Mouse (Mus musculus): ENCODE data around the gene Pusl1. TPM values are rescaled to one million over a fixed set of nuclear protein-coding genes. Genes with fewer than 3 reads are reported as not detected.

Gene Pusl1
- total RNA-seq (2023), result 10 to 100 TPM; 23.1 to 25.2 TPM

DNA sequence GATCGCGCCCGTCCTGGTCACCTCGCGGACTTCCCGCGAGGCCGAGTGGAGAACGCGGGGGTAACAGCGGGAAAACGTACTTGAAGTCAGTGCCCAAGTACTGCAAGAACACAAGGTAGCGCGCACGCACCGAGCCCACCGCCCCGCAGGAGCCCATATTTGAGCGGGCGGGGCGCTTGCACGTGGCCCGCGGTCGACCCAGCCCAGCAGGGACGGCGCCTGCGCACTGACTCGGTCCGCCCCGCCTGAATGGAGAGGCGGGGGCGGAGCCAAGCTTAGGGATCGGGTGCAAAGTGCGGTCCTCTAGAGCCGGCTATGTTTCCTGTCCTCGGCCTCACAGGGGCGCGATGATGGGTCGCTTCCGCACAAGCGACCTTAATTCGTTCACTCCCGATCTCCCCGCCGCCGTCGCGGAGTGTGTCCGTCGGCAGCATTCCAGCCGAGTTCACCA, at the start of gene Pusl1, which contains the start of gene Acap3:
Gene Pusl1 (minus strand): TSS at position 231 of the 451 bp plus-strand sequence.
Gene Acap3 (plus strand): TSS at position 272 of the 451 bp plus-strand sequence.

DNA sequence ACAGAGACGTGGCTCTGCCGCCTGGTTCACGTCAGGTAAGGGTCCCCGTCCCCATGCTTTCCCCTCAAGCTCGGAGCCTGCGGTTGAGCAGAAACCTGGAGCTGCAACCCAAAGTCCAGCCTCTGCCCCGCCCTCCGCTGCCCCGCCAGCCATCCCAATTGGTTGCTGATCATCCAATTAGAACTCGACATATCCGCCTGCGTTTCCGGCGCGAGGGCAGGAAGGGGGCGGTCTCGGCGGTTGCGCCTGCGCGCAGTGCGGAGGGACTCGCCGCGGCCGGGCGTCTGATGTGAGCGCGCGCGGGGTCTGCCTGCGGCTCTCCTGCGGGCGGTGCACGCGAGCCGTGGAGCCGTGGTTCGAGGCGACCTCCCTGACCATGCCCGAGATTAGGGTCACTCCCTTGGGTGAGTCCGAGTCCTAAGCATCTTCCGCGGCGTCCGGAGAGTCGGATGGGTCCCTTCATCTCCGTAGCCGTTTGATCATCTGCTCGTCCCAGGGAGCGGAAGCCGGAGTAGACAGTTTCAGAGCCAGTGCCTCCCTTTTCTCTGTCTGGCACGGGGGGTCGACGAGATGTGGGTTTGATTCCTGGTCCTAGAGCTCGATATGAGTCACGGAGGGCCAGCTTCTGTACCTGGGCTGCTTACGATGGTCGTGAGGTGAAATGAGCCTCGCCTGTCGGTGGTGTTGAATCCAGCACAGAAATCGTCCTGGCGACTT, 22.1 kb downstream of the Pusl1 start, which contains the start of the genes Cptp and Ints11:
Gene Cptp (minus strand): TSS at position 124 of the 717 bp plus-strand sequence.
Gene Ints11 (plus strand): TSS at position 230 of the 717 bp plus-strand sequence.

DNA sequence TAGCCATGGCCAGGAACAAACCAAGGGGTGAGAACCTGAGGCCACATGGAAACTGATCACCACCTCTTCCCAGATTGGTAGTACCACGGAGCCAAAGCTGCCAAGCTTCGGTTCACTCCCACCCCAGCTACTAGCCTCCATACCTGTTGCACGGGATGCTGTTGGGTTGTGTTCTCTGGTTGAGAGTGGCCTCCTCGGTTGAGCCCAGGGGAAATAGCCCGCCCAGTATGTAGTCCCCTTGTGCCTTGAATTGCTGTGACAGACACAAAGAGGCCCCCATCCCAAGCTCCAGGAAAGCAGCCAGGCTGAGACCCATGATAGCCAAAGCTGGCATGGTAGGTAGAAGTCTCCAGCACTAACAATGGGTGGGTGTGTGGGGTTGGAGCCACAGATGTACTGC, 28.6 kb downstream of the Pusl1 start, which contains the start of gene Tas1r3:
Gene Tas1r3 (minus strand): TSS at position 362 of the 400 bp plus-strand sequence.

DNA sequence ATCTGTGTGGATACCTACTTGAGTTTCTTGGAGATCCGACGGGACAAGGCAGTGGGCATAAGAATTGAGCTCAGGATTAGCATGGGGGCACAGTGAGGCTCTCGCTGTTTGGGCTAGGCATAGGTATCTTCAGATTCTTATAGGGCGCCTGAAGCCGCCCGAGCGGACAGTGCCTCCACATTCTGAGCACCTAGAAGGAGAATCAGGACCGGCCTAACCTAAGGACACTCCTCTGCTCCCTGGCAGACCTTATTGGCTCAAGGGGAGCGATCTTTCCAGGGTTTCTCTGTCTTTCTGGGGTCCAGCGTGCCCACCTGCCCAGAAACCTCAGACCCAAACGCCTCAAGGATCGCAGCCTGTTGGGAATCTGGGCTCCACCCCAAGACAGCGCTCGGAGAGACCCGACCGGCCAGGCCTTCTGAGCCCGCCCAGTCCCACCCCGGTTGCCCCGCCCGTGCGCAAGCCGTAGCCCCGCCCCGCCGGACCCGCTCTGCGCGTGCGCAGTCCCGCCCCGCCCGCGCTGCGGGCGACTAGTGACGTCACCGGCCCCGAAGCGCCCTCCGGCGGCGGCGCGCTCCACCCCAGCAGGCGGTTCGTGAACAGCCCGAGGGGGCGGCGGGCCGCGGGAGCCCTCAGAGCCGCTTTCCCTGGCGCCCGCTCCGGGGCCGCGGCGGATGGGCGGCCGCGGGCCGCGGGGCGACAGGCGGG, 44.6 kb downstream of the Pusl1 start, which contains the start of gene Dvl1:
Gene Dvl1 (plus strand): TSS at position 532 of the 708 bp plus-strand sequence.

DNA sequence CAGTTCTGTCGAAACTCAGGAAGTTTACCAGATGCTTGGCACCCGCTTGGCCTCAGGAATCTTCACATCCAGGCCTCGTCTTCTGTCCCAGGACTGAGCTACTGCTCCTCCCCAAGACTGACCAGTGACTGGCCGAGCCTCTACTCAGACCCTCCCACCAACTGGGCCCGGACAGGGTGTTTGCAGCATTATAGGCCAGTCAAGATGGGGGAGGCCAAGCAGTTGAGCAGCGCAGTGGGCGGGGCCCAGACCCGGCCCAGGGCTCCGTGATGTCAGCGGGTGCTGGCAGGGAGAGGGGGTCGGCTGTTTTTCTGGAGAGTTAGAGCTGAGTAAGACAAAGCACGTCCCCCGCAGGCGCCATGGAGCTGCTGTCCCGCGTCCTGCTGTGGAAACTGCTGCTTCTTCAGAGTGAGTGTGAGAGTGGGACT, 52.1 kb downstream of the Pusl1 start, which contains the start of gene Mxra8:
Gene Mxra8 (plus strand): TSS at position 198 of the 428 bp plus-strand sequence.

Other genes with a start within 250 kb of the Pusl1 start
- gene Gm10563, start 246.4 kb downstream of the Pusl1 start, total RNA-seq (2023), result not detected
- gene Mmp23, start 238.4 kb downstream of the Pusl1 start, total RNA-seq (2023), result under 1 TPM in 1 of 2 experiments, not detected in 1; 0.36 TPM
- 10 to 100 TPM; 39.5 to 42.6 TPM for gene Mib2, start 222.6 kb downstream of the Pusl1 start, total RNA-seq (2023)
- 1 to 10 TPM; 2.2 to 2.7 TPM for gene Fndc10, start 197.4 kb downstream of the Pusl1 start, total RNA-seq (2023)
- gene Ssu72, start 187.0 kb downstream of the Pusl1 start, total RNA-seq (2023), result 10 to 100 TPM; 73.7 to 74.0 TPM
- 1 to 10 TPM in 1 of 2 experiments, under 1 TPM in 1; 0.88 to 1.4 TPM for gene Tmem240, start 157.0 kb downstream of the Pusl1 start, total RNA-seq (2023)
- gene Atad3a, start 130.7 kb downstream of the Pusl1 start, total RNA-seq (2023), result 10 to 100 TPM; 24.2 to 24.6 TPM
- gene Vwa1, start 117.1 kb downstream of the Pusl1 start, total RNA-seq (2023), result under 1 TPM in 1 of 2 experiments, not detected in 1; 0.21 TPM
- gene Tmem88b, start 105.9 kb downstream of the Pusl1 start, total RNA-seq (2023), result not detected
- not detected for gene Ankrd65, start 101.3 kb downstream of the Pusl1 start, total RNA-seq (2023)
- gene Mrpl20, start 88.9 kb downstream of the Pusl1 start, total RNA-seq (2023), result 10 to 100 TPM; 51.0 to 54.8 TPM
- gene Ccnl2, start 79.3 kb downstream of the Pusl1 start, total RNA-seq (2023), result 100 to 1,000 TPM; 158 to 164 TPM
- 10 to 100 TPM; 58.6 to 66.6 TPM for gene Aurkaip1, start 60.5 kb downstream of the Pusl1 start, total RNA-seq (2023)
- 1 to 10 TPM in 1 of 2 experiments, under 1 TPM in 1; 0.50 to 1.3 TPM for gene Mxra8, start 52.1 kb downstream of the Pusl1 start, total RNA-seq (2023)
- gene Dvl1, start 44.4 kb downstream of the Pusl1 start, total RNA-seq (2023), result 10 to 100 TPM; 41.4 to 45.3 TPM
- gene Tas1r3, start 28.4 kb downstream of the Pusl1 start, total RNA-seq (2023), result under 1 TPM; 0.58 to 0.84 TPM
- 10 to 100 TPM in 1 of 2 experiments, 1 to 10 TPM in 1; 7.6 to 15.4 TPM for gene Cptp, start 22.3 kb downstream of the Pusl1 start, total RNA-seq (2023)
- 10 to 100 TPM; 32.4 to 38.0 TPM for gene Ints11, start 22.2 kb downstream of the Pusl1 start, total RNA-seq (2023)
- gene Acap3, start within 50 bp of the Pusl1 start, total RNA-seq (2023), result 10 to 100 TPM; 57.8 to 64.3 TPM
- gene Ube2j2, start 52.0 kb upstream of the Pusl1 start, total RNA-seq (2023), result 100 to 1,000 TPM; 105 to 114 TPM
- gene C1qtnf12, start 70.5 kb upstream of the Pusl1 start, total RNA-seq (2023), result 1 to 10 TPM; 2.9 to 9.5 TPM
- 1 to 10 TPM; 1.7 to 2.4 TPM for gene B3galt6, start 100.9 kb upstream of the Pusl1 start, total RNA-seq (2023)
- gene Sdf4, start 101.1 kb upstream of the Pusl1 start, total RNA-seq (2023), result 100 to 1,000 TPM; 142 to 157 TPM
- 1 to 10 TPM; 1.5 to 2.2 TPM for gene Tnfrsf4, start 122.1 kb upstream of the Pusl1 start, total RNA-seq (2023)
- 1 to 10 TPM; 2.7 to 3.6 TPM for gene Tnfrsf18, start 134.4 kb upstream of the Pusl1 start, total RNA-seq (2023)
- gene Ttll10, start 167.6 kb upstream of the Pusl1 start, total RNA-seq (2023), result not detected
- 10 to 100 TPM; 14.0 to 16.8 TPM for gene 9430015G10Rik, start 218.2 kb upstream of the Pusl1 start, total RNA-seq (2023)
- under 1 TPM; 0.33 to 0.55 TPM for gene Rnf223, start 238.7 kb upstream of the Pusl1 start, total RNA-seq (2023)